ENCODE assay signal across 9 mouse cellular contexts in the genomic region with DNA sequence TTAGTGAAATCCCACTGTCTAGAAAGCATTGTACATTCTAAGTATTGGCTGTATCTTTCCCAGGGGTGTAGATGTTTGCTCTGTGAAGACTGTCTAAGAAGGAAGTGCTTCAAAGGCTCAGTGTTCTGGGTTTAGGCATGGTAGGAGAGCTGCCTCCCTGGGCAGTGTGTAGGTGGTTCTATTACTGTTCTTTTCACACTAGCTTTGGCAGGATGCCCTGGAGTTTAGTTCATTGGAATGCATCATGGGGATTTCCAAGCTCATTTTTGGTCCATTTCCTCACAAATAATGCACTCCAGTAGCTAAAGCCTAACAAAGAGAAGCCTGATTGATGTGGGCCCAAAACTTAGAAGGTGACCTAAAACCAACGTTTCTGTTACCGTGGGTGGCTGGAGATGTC.
DNase-seq lines count a peak whose midpoint lies in the region; ATAC-seq lines count a peak whose summit lies in the region.
"Had no signal": no experiment of that assay in that cellular context is flagged by ENCODE, and none has a peak within 500 bp of the region (broad histone marks: within the 10 kb centered on the region; RNA-seq: fewer than 3 reads in every experiment).

No protein-coding gene starts in this region.

- ATAC-seq in heart, embryonic 11.5 days (replicated peaks; ENCODE audit: insufficient number of reproducible peaks, low FRiP score, low TSS enrichment) = no peak
- ATAC-seq in forebrain, embryonic 16.5 days = no peak

- no peaks in the 10 kb centered on the region for H3K9me3 ChIP-seq in heart, embryonic 11.5 days (replicated peaks; ENCODE audit: control insufficient read depth, low read length)
- no peaks in the 10 kb centered on the region for H3K9me3 ChIP-seq in forebrain, embryonic 16.5 days (ENCODE audit: control insufficient read depth, low read length)

- H3K4me1 ChIP-seq in heart, embryonic 11.5 days (ENCODE audit: control insufficient read depth, insufficient read depth, low read length) = no peaks in the 10 kb centered on the region
- peaks cover 4% of the 10 kb centered on the region for H3K4me1 ChIP-seq in forebrain, embryonic 16.5 days (replicated peaks; ENCODE audit: control insufficient read depth, insufficient read depth, low read length)

- no peak overlapping the region for H3K4me2 ChIP-seq in heart, embryonic 11.5 days
- no peak overlapping the region for H3K4me2 ChIP-seq in forebrain, embryonic 16.5 days (ENCODE audit: low read length)

- peak; percentile 35 for DNase-seq in heart, adult 8-10 months (ENCODE audit: low spot score)
- peak; percentile 90 for DNase-seq in NIH3T3 (ENCODE audit: low read depth)
- DNase-seq in left cerebral cortex, adult 8-10 months (ENCODE audit: low spot score in 2 of 2) = peak; percentile 18 to 88
- DNase-seq in urinary bladder, postnatal 10 days (ENCODE audit: low spot score) = no peak
- DNase-seq in spleen, adult 12 weeks (ENCODE audit: low spot score) = no peak
- no peak for DNase-seq in testis, postnatal 10 days (ENCODE audit: low spot score)
- DNase-seq: thymus, postnatal 4 days had no signal

- H3K27ac ChIP-seq in heart, embryonic 11.5 days (ENCODE audit: low read depth, low read length) = no peak overlapping the region
- 0 out of 2 replicates have a peak overlapping the region, but pooled peaks have one; percentile 19 for H3K27ac ChIP-seq in forebrain, embryonic 16.5 days (ENCODE audit: low read length)

- H3K4me3 ChIP-seq in heart, embryonic 11.5 days (ENCODE audit: low read depth, low read length) = no peak overlapping the region
- H3K4me3 ChIP-seq in forebrain, embryonic 16.5 days (replicated peaks; ENCODE audit: low read length) = no peak overlapping the region

- H3K9ac ChIP-seq in heart, embryonic 11.5 days (ENCODE audit: low read depth, low read length) = no peak overlapping the region
- H3K9ac ChIP-seq in forebrain, embryonic 16.5 days (replicated peaks; ENCODE audit: low read depth, low read length) = no peak overlapping the region

- WGBS in heart, embryonic 11.5 days (ENCODE audit: insufficient replicate concordance) = 75% methylated on average over 2 of the region's 2 CpGs
- WGBS in forebrain, embryonic 16.5 days = 20% methylated on average over 2 of the region's 2 CpGs

- H3K27me3 ChIP-seq in heart, embryonic 11.5 days (ENCODE audit: control insufficient read depth, insufficient read depth, low read length) = no peaks in the 10 kb centered on the region
- H3K27me3 ChIP-seq in forebrain, embryonic 16.5 days (replicated peaks; ENCODE audit: control insufficient read depth, insufficient read depth, low read length) = no peaks in the 10 kb centered on the region

- H3K36me3 ChIP-seq in heart, embryonic 11.5 days (ENCODE audit: control insufficient read depth, insufficient read depth, low read length) = no peaks in the 10 kb centered on the region
- H3K36me3 ChIP-seq in forebrain, embryonic 16.5 days (ENCODE audit: control insufficient read depth, insufficient read depth) = no peaks in the 10 kb centered on the region

Comparison
In these comparisons a context has a peak if more than half of its experiments do, and no peak if none do; other contexts are left out.
1. DNase-seq: peak in heart, adult 8-10 months (single experiment), NIH3T3 (single experiment) and left cerebral cortex, adult 8-10 months (2 of 2); none in urinary bladder, postnatal 10 days (single experiment), spleen, adult 12 weeks (single experiment) and testis, postnatal 10 days (single experiment).